ENCODE assay signal across 41 mouse cellular contexts in the genomic region with DNA sequence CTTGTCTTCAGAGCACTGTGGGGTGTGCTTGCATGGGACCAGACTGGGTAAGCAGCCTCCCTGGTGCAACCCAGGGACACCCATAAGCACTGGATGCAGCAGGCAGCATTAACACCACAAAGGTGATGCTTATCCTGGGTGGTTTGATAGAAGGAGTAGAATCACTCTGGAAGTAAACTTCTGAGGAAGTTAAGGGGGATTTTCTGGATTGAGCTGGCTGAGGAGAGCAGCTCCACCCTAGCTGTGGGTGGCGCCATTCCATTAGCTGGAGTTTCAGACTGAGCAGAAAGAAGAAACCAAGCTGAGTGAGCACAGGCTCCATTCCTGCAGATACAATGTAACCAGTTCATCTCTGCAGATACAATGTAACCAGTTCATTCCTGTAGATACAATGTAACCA. TPM values are rescaled to one million over a fixed set of nuclear protein-coding genes. Genes with fewer than 3 reads are reported as not detected.
A peak's percentile ranks its signal among the peaks of the same experiment; 100 is the strongest.
DNase-seq lines count a peak whose midpoint lies in the region; ATAC-seq and TF ChIP-seq lines count a peak whose summit lies in the region.
"Had no signal": no experiment of that assay in that cellular context is flagged by ENCODE, and none has a peak within 500 bp of the region (broad histone marks: within the 10 kb centered on the region; RNA-seq: fewer than 3 reads in every experiment).

No protein-coding gene starts in this region.

- peak; percentile 90 for DNase-seq in ES-CJ7 (ENCODE audit: low read depth, low spot score)
- DNase-seq in brain, embryonic 14.5 days (ENCODE audit: low read depth), result no peak
- no peak for DNase-seq in adrenal gland, postnatal 25 days
- no peak for DNase-seq in left cerebral cortex, postnatal 36 days (ENCODE audit: low spot score in 2 of 2)
- DNase-seq: adrenal gland, adult 2 months; cerebellum, adult 9-10 months; cerebellum, postnatal 36 days; embryo, embryonic 11 days; heart, postnatal 4 days; kidney, adult 2 months; kidney, postnatal 10 days; layer of hippocampus, adult 9-11 months; liver, embryonic 13.5 days; lung, adult 18-20 months; lung, postnatal 10 days; right cerebral cortex, adult 18-20 months; spleen, adult 18-20 months; thymus, adult 2 months; thymus, postnatal 36 days had no signal

- no peak for ATAC-seq in intestine, postnatal 0 days
- ATAC-seq in intestine, embryonic 15.5 days, result no peak
- ATAC-seq: activated CD4-positive, CD25-positive, alpha-beta regulatory T cell, adult 4 months; CD4-positive, CD25-positive, alpha-beta regulatory T cell, adult 4 months; forebrain, embryonic 15.5 days; inflammation-experienced regulatory T-cells, adult 6 months; midbrain, embryonic 16.5 days had no signal

- no peak overlapping the region for H3K4me3 ChIP-seq in intestine, postnatal 0 days (ENCODE audit: low read depth, low read length)
- no peak overlapping the region for H3K4me3 ChIP-seq in intestine, embryonic 15.5 days (replicated peaks)
- H3K4me3 ChIP-seq in E14TG2a.4 (replicated peaks; ENCODE audit: low read length), result peak overlapping the region; percentile 23; the same call in 1 of the 2 replicates
- H3K4me3 ChIP-seq: embryonic facial prominence, embryonic 12.5 days; forebrain, embryonic 10.5 days; forebrain, embryonic 15.5 days; heart, embryonic 10.5 days; heart, embryonic 15.5 days; hindbrain, embryonic 13.5 days; limb, embryonic 13.5 days; liver, embryonic 13.5 days; midbrain, embryonic 10.5 days had no signal

- no peak overlapping the region for H3K9ac ChIP-seq in intestine, postnatal 0 days (ENCODE audit: low read depth, low read length)
- no peak overlapping the region for H3K9ac ChIP-seq in intestine, embryonic 15.5 days
- H3K9ac ChIP-seq: embryonic facial prominence, embryonic 12.5 days; forebrain, embryonic 15.5 days; heart, embryonic 15.5 days; hindbrain, embryonic 13.5 days; limb, embryonic 13.5 days; liver, embryonic 13.5 days had no signal

- intact Hi-C loops in left cerebral cortex, postnatal 36 days (cut with DNase I), result no loop called here

- no peak overlapping the region for H3K4me2 ChIP-seq in intestine, postnatal 0 days (replicated peaks; ENCODE audit: low read depth)
- H3K4me2 ChIP-seq in intestine, embryonic 15.5 days (replicated peaks), result no peak overlapping the region
- H3K4me2 ChIP-seq: embryonic facial prominence, embryonic 12.5 days; forebrain, embryonic 15.5 days; heart, embryonic 15.5 days; hindbrain, embryonic 13.5 days; limb, embryonic 13.5 days; liver, embryonic 13.5 days had no signal

- no peak overlapping the region for H3K27ac ChIP-seq in intestine, postnatal 0 days (ENCODE audit: low read depth, low read length)
- H3K27ac ChIP-seq in intestine, embryonic 15.5 days, result no peak overlapping the region
- H3K27ac ChIP-seq: embryonic facial prominence, embryonic 12.5 days; forebrain, embryonic 10.5 days; forebrain, embryonic 15.5 days; heart, embryonic 10.5 days; heart, embryonic 15.5 days; hindbrain, embryonic 13.5 days; limb, embryonic 13.5 days; liver, embryonic 13.5 days; midbrain, embryonic 10.5 days had no signal

- no peaks in the 10 kb centered on the region; the same call in 1 of the 2 replicates for H3K27me3 ChIP-seq in intestine, postnatal 0 days (replicated peaks; ENCODE audit: control insufficient read depth, insufficient read depth, low read length)
- H3K27me3 ChIP-seq in intestine, embryonic 15.5 days (replicated peaks), result no peaks in the 10 kb centered on the region
- no peaks in the 10 kb centered on the region for H3K27me3 ChIP-seq in E14TG2a.4 (ENCODE audit: insufficient read depth, low read length)
- H3K27me3 ChIP-seq: embryonic facial prominence, embryonic 12.5 days; forebrain, embryonic 15.5 days; hindbrain, embryonic 13.5 days; liver, embryonic 13.5 days had no signal

- TF ChIP-seq POLR2A in brain, embryonic 14.5 days (IDR thresholded peaks at IDR 0.05; ENCODE audit: borderline replicate concordance, extremely low read depth, insufficient read depth, insufficient read length, poor library complexity, severe bottlenecking), result no peak

- no peaks in the 10 kb centered on the region for H3K4me1 ChIP-seq in intestine, postnatal 0 days (replicated peaks; ENCODE audit: control insufficient read depth, insufficient read depth, low read length)
- H3K4me1 ChIP-seq in intestine, embryonic 15.5 days (replicated peaks), result 0 out of 2 replicates have a peak, but pooled peaks cover 3% of the 10 kb centered on the region
- H3K4me1 ChIP-seq in E14TG2a.4 (replicated peaks; ENCODE audit: low read depth, low read length), result peaks cover 61% of the 10 kb centered on the region
- H3K4me1 ChIP-seq: forebrain, embryonic 15.5 days; heart, embryonic 10.5 days; heart, embryonic 15.5 days; hindbrain, embryonic 13.5 days; liver, embryonic 13.5 days; midbrain, embryonic 10.5 days had no signal

- WGBS in intestine, postnatal 0 days, result 48% methylated on average over 1 of the region's 1 CpGs
- 74% methylated on average over 1 of the region's 1 CpGs for WGBS in intestine, embryonic 15.5 days

- peak; percentile 42 for TF ChIP-seq CTCF in intestine, postnatal 0 days (IDR thresholded peaks at IDR 0.05; ENCODE audit: low read depth)
- peak; percentile 8; the same call in 1 of the 2 replicates for TF ChIP-seq CTCF in E14TG2a.4 (conservative IDR thresholded peaks at IDR 0.05; ENCODE audit: low read length)
- TF ChIP-seq CTCF in brain, embryonic 14.5 days (IDR thresholded peaks at IDR 0.05; ENCODE audit: borderline replicate concordance, extremely low read depth, insufficient read depth, insufficient read length), result 0 out of 2 replicates have a peak, but pooled peaks have one; percentile 7

- H3K9me3 ChIP-seq in intestine, postnatal 0 days (ENCODE audit: control insufficient read depth), result no peaks in the 10 kb centered on the region
- H3K9me3 ChIP-seq in intestine, embryonic 15.5 days, result no peaks in the 10 kb centered on the region
- H3K9me3 ChIP-seq in E14TG2a.4 (ENCODE audit: low read length), result peaks cover 11% of the 10 kb centered on the region
- H3K9me3 ChIP-seq: embryonic facial prominence, embryonic 12.5 days; forebrain, embryonic 10.5 days; forebrain, embryonic 15.5 days; heart, embryonic 10.5 days; heart, embryonic 15.5 days; hindbrain, embryonic 13.5 days; limb, embryonic 13.5 days; liver, embryonic 13.5 days; midbrain, embryonic 10.5 days had no signal

- H3K36me3 ChIP-seq in intestine, postnatal 0 days (ENCODE audit: control insufficient read depth, insufficient read depth), result no peaks in the 10 kb centered on the region
- no peaks in the 10 kb centered on the region for H3K36me3 ChIP-seq in intestine, embryonic 15.5 days
- no peaks in the 10 kb centered on the region for H3K36me3 ChIP-seq in E14TG2a.4 (ENCODE audit: insufficient read depth, low read length)
- H3K36me3 ChIP-seq: embryonic facial prominence, embryonic 12.5 days; forebrain, embryonic 10.5 days; forebrain, embryonic 15.5 days; heart, embryonic 10.5 days; heart, embryonic 15.5 days; hindbrain, embryonic 13.5 days; limb, embryonic 13.5 days; liver, embryonic 13.5 days; midbrain, embryonic 10.5 days had no signal

RNA-seq across cellular contexts. Expression of gene Gsc, which starts 20.1 kb away (rescaled TPM):
- 0.20 TPM in 1 of 2 replicates, not detected in the other for polyA plus RNA-seq in intestine, postnatal 0 days (2015; fragmentation: Nextera tagmentation; extraction: Ambion mirVana)
- polyA plus RNA-seq in intestine, embryonic 15.5 days (2015; fragmentation: Nextera tagmentation; extraction: Ambion mirVana), result 0.40 and 0.64 TPM in 2 replicates
- 0.56 and 1.0 TPM in 2 replicates for polyA plus RNA-seq in brain, embryonic 14.5 days (2012; rRNA removed)
- total RNA-seq in adrenal gland, postnatal 25 days (2021), result not detected in 2 replicates
- total RNA-seq in left cerebral cortex, postnatal 36 days (2021), result not detected
- total RNA-seq: adrenal gland, adult 2 months; gastrocnemius, adult 8-10 months; left cerebral cortex, adult 18-20 months; left cerebral cortex, postnatal 14 days; MEL had no signal
- polyA plus RNA-seq: activated CD4-positive, CD25-positive, alpha-beta regulatory T cell, adult 4 months; CD4-positive, CD25-positive, alpha-beta regulatory T cell, adult 4 months; frontal cortex, adult 2 months; hindbrain, embryonic 13.5 days; inflammation-experienced regulatory T-cells, adult 6 months; kidney, adult 2 months; large intestine, adult 2 months had no signal

RNA-seq across cellular contexts. Expression of gene Serpina3n, which starts 46.5 kb away (rescaled TPM):
- polyA plus RNA-seq in intestine, postnatal 0 days (2015; fragmentation: Nextera tagmentation; extraction: Ambion mirVana), result 0.18 and 0.21 TPM in 2 replicates
- polyA plus RNA-seq in intestine, embryonic 15.5 days (2015; fragmentation: Nextera tagmentation; extraction: Ambion mirVana), result 0.08 and 0.11 TPM in 2 replicates
- polyA plus RNA-seq in brain, embryonic 14.5 days (2012; rRNA removed), result 0.37 and 0.72 TPM in 2 replicates
- total RNA-seq in adrenal gland, postnatal 25 days (2021), result 3.0 and 8.9 TPM in 2 replicates
- 10 to 100 TPM; 10.5 to 11.8 TPM for total RNA-seq in left cerebral cortex, postnatal 36 days (2021)
- total RNA-seq: MEL had no signal
- polyA plus RNA-seq: activated CD4-positive, CD25-positive, alpha-beta regulatory T cell, adult 4 months; CD4-positive, CD25-positive, alpha-beta regulatory T cell, adult 4 months; forebrain, embryonic 10.5 days; forebrain, embryonic 15.5 days; inflammation-experienced regulatory T-cells, adult 6 months; midbrain, embryonic 10.5 days; neural tube, embryonic 11.5 days had no signal
